24 mouse cellular contexts compared by ENCODE assay signal in genomic region chr10:119475166-119475565, GRCm38 (mm10). TPM values are rescaled to one million over a fixed set of nuclear protein-coding genes. Genes with fewer than 3 reads are reported as not detected.
"Had no signal": no experiment of that assay in that cellular context is flagged by ENCODE, and none has a peak within 500 bp of the region (broad histone marks: within the 10 kb centered on the region; RNA-seq: fewer than 3 reads in every experiment).

No protein-coding gene starts in this region.

- H3K27ac ChIP-seq: forebrain, embryonic 15.5 days; heart, embryonic 15.5 days; hindbrain, embryonic 13.5 days; hindbrain, embryonic 15.5 days; hindbrain, postnatal 0 days; limb, embryonic 13.5 days; limb, embryonic 15.5 days; liver, embryonic 12.5 days; liver, embryonic 14.5 days had no signal

- H3K4me3 ChIP-seq: forebrain, embryonic 15.5 days; heart, embryonic 15.5 days; hindbrain, embryonic 13.5 days; hindbrain, embryonic 15.5 days; limb, embryonic 13.5 days; limb, embryonic 15.5 days; liver, embryonic 12.5 days had no signal

- ATAC-seq: forebrain, embryonic 15.5 days; forebrain, postnatal 0 days; hindbrain, postnatal 0 days; intestine, embryonic 16.5 days; liver, embryonic 12.5 days had no signal

- H3K9ac ChIP-seq: forebrain, embryonic 15.5 days; forebrain, postnatal 0 days; heart, embryonic 15.5 days; hindbrain, embryonic 13.5 days; hindbrain, embryonic 15.5 days; limb, embryonic 13.5 days; limb, embryonic 15.5 days; liver, embryonic 12.5 days; liver, embryonic 14.5 days had no signal

- H3K9me3 ChIP-seq: forebrain, embryonic 15.5 days; heart, embryonic 15.5 days; hindbrain, embryonic 13.5 days; hindbrain, embryonic 15.5 days; limb, embryonic 13.5 days; limb, embryonic 15.5 days; liver, embryonic 12.5 days had no signal

- H3K4me2 ChIP-seq: forebrain, embryonic 15.5 days; heart, embryonic 15.5 days; hindbrain, embryonic 13.5 days; hindbrain, embryonic 15.5 days; limb, embryonic 13.5 days; limb, embryonic 15.5 days; liver, embryonic 12.5 days had no signal

- H3K36me3 ChIP-seq: forebrain, embryonic 15.5 days; heart, embryonic 15.5 days; hindbrain, embryonic 13.5 days; hindbrain, embryonic 15.5 days; limb, embryonic 13.5 days; limb, embryonic 15.5 days; liver, embryonic 12.5 days had no signal

- H3K27me3 ChIP-seq: forebrain, embryonic 15.5 days; heart, embryonic 15.5 days; hindbrain, embryonic 13.5 days; hindbrain, embryonic 15.5 days; limb, embryonic 13.5 days; limb, embryonic 15.5 days; liver, embryonic 12.5 days had no signal

- DNase-seq: forebrain, postnatal 0 days; gastrocnemius, postnatal 14 days; gastrocnemius, postnatal 36 days; heart, adult 18-20 months; kidney, adult 11 months; kidney, adult 8-10 months; kidney, postnatal 14 days; kidney, postnatal 36 days; layer of hippocampus, adult 9-11 months; layer of hippocampus, postnatal 36 days; left cerebral cortex, postnatal 4 days had no signal

- H3K4me1 ChIP-seq: heart, embryonic 15.5 days; hindbrain, embryonic 15.5 days; liver, embryonic 12.5 days had no signal

RNA-seq across cellular contexts. Expression of gene Grip1, which starts 21.5 kb away (rescaled TPM):
- total RNA-seq: gastrocnemius, adult 18-20 months; gastrocnemius, adult 8-10 months; gastrocnemius, postnatal 36 days; hematopoietic stem cell, adult 5-6 weeks had no signal
